Mouse (Mus musculus) ES-Bruce4 (cell line): ENCODE data around the gene H2-D1. TPM values are rescaled to one million over a fixed set of nuclear protein-coding genes. Genes with fewer than 3 reads are reported as not detected.

Experiments used
- H3K27ac ChIP-seq: 2 replicates; pipeline ENCODE4 v1.5.1; 2012; ENCODE audit warnings: low read length, inconsistent platforms; ENCODE audit not compliant: insufficient read depth
- H3K27me3 ChIP-seq: 2 replicates; pipeline ENCODE4 v1.6.1; 2012; ENCODE audit warnings: mild to moderate bottlenecking, low read length, inconsistent platforms; ENCODE audit not compliant: control insufficient read depth, poor library complexity, insufficient read depth, severe bottlenecking
- H3K36me3 ChIP-seq: 2 replicates; pipeline ENCODE4 v1.6.1; 2012; ENCODE audit warnings: inconsistent platforms, mild to moderate bottlenecking, low read length, moderate library complexity; ENCODE audit not compliant: control insufficient read depth, poor library complexity, insufficient read depth, severe bottlenecking
- H3K4me1 ChIP-seq: one replicate; pipeline ENCODE4 v1.8.1; 2011; ENCODE audit warnings: low read length; ENCODE audit not compliant: control insufficient read depth, insufficient read depth
- H3K4me3 ChIP-seq: 2 replicates; pipeline ENCODE4 v1.5.1; 2011; ENCODE audit warnings: low read depth, mild to moderate bottlenecking, low read length
- H3K9ac ChIP-seq: 2 replicates; pipeline ENCODE4 v1.6.1; 2012; ENCODE audit warnings: low read depth, mild to moderate bottlenecking, inconsistent platforms; ENCODE audit not compliant: poor library complexity, severe bottlenecking
- H3K9me3 ChIP-seq: replicated peaks from 2 replicates; pipeline ENCODE4 v1.6.1; 2012; ENCODE audit warnings: mild to moderate bottlenecking, low read length, inconsistent platforms; ENCODE audit not compliant: control insufficient read depth, poor library complexity, insufficient read depth, severe bottlenecking
- CTCF ChIP-seq: IDR thresholded peaks from one replicate; pipeline ENCODE4 v1.8.1; 2011; ENCODE audit warnings: low read depth, low read length
- EP300 ChIP-seq: IDR thresholded peaks from 2 replicates; pipeline ENCODE4 v1.6.1; 2011; ENCODE audit warnings: low read depth, low read length; ENCODE audit not compliant: insufficient read depth
- POLR2A ChIP-seq: IDR thresholded peaks from one replicate; pipeline ENCODE4 v1.8.1; 2011; ENCODE audit warnings: low read length; ENCODE audit not compliant: insufficient read depth
- polyA plus RNA-seq: library from polyadenylated mRNA; stranded (reverse); fragments of >200 nt; gene quantifications from 2 replicates; pipeline ENCODE4 v1.2.4, GENCODE M21; 2011; ENCODE audit warnings: low read depth; ENCODE audit not compliant: missing spikeins, insufficient read depth, insufficient read length

The H2-D1 gene
- polyA plus RNA-seq, 1 experiment: 23.1 TPM

- Histone ChIP-seq H3K36me3 (no peaks in the 10 kb centered on the region), H3K4me3 (no peak overlapping the region), H3K27ac (no peak overlapping the region), H3K27me3 (no peaks in the 10 kb centered on the region), H3K4me1 (no peaks in the 10 kb centered on the region), H3K9me3 (no peaks in the 10 kb centered on the region), H3K9ac (no peak overlapping the region)
- TF ChIP-seq POLR2A: no peak
- TF ChIP-seq EP300: no peak
- TF ChIP-seq CTCF: no peak
Measured at GRCm38 (mm10) chr17:35222299-35222698, 40.2 kb upstream of the H2-D1 start.

GRCm38 (mm10) chr17:35224641-35225040 is 37.9 kb upstream of the H2-D1 start:
- H3K27ac ChIP-seq: no peak overlapping the region
- 0 out of 2 replicates have a peak, but pooled peaks cover 3% of the 10 kb centered on the region for H3K36me3 ChIP-seq
- no peak overlapping the region for H3K4me3 ChIP-seq
- no peak overlapping the region for H3K9ac ChIP-seq
- H3K9me3 ChIP-seq: no peaks in the 10 kb centered on the region
- no peaks in the 10 kb centered on the region for H3K27me3 ChIP-seq
- TF ChIP-seq EP300 (no peak), CTCF (no peak), POLR2A (no peak)
- no peaks in the 10 kb centered on the region for H3K4me1 ChIP-seq

GRCm38 (mm10) chr17:35225456-35225855 is 37.1 kb upstream of the H2-D1 start:
- Histone ChIP-seq H3K9ac (no peak overlapping the region), H3K27ac (no peak overlapping the region), H3K4me1 (no peaks in the 10 kb centered on the region), H3K9me3 (no peaks in the 10 kb centered on the region), H3K36me3 (peaks cover 3% of the 10 kb centered on the region; the same call in 1 of the 2 replicates), H3K27me3 (no peaks in the 10 kb centered on the region), H3K4me3 (no peak overlapping the region)
- TF ChIP-seq POLR2A: no peak
- no peak for TF ChIP-seq CTCF
- TF ChIP-seq EP300: no peak

- Histone ChIP-seq H3K4me3 (no peak overlapping the region), H3K4me1 (no peaks in the 10 kb centered on the region), H3K36me3 (peaks cover 9% of the 10 kb centered on the region; the same call in 1 of the 2 replicates), H3K27me3 (no peaks in the 10 kb centered on the region), H3K27ac (no peak overlapping the region), H3K9ac (no peak overlapping the region), H3K9me3 (no peaks in the 10 kb centered on the region)
- TF ChIP-seq EP300 (no peak), POLR2A (no peak), CTCF (no peak)
Measured at GRCm38 (mm10) chr17:35226561-35227046, 35.9 kb upstream of the H2-D1 start.

- peaks cover 9% of the 10 kb centered on the region; the same call in 1 of the 2 replicates for H3K36me3 ChIP-seq
- TF ChIP-seq POLR2A: no peak
- TF ChIP-seq EP300: no peak
- TF ChIP-seq CTCF: no peak
Measured at GRCm38 (mm10) chr17:35231022-35231421, 31.5 kb upstream of the H2-D1 start.

GRCm38 (mm10) chr17:35232043-35232442 is 30.5 kb upstream of the H2-D1 start:
- Histone ChIP-seq H3K27ac (no peak overlapping the region), H3K36me3 (peaks cover 9% of the 10 kb centered on the region; the same call in 1 of the 2 replicates), H3K27me3 (no peaks in the 10 kb centered on the region), H3K9me3 (no peaks in the 10 kb centered on the region), H3K4me3 (no peak overlapping the region), H3K9ac (no peak overlapping the region), H3K4me1 (no peaks in the 10 kb centered on the region)
- TF ChIP-seq CTCF: peak; percentile 97
- TF ChIP-seq POLR2A: no peak

More at GRCm38 (mm10) chr17:35231022-35231421, 31.5 kb upstream of the H2-D1 start:
- Histone ChIP-seq H3K4me1 (no peaks in the 10 kb centered on the region), H3K9me3 (no peaks in the 10 kb centered on the region), H3K9ac (no peak overlapping the region), H3K27me3 (no peaks in the 10 kb centered on the region), H3K4me3 (no peak overlapping the region), H3K27ac (no peak overlapping the region)
